Mouse (Mus musculus): ENCODE results near the gene Olfr1094.

Olfr1094 gene

DNA sequence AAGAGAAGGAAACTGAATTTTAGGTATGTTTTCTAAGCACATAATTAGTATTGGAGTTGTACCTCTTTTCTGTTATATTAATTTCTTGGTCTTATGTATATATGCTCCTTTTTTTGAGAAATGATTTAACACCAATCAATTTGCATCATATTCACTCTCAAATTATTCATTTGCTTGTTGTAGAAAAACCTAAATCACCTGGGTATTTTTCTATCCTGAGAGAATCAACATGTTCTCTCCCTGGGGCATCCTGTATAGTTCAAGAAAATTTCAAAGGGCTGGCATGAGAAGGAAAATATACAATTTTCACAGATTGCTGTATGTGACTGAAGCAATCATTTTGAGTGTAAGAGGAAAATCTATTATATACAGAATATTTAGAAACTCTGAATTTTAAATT lies at the start of gene Olfr1094:
Olfr1094 (plus strand) TSS at position 301 of the 400 bp plus-strand sequence.
- no peak for DNase-seq (ENCODE audit: low read depth, low spot score)

DNA sequence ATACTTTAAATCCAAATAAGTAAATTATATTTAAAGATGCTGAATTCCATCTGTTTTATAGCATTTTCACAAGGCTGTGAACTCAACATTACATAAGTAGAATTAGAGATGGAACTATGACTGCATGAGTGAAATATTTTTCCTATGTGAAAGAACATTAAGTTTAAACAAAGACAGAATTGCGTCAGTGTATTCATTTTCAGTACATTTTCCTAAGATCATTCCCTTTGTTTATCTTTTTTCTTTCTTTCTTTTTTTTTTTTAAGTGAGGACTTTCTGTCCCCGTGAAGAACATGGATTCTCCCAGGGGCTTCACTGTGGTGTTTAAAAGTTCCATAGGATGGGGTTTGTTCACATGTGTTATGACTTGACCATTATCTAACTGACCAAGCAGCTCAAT lies 42.3 kb upstream of the Olfr1094 start, which contains the start of gene Olfr1093:
Olfr1093 (plus strand) TSS at position 301 of the 400 bp plus-strand sequence.
- DNase-seq (ENCODE audit: low read depth, low spot score) = no peak

DNA sequence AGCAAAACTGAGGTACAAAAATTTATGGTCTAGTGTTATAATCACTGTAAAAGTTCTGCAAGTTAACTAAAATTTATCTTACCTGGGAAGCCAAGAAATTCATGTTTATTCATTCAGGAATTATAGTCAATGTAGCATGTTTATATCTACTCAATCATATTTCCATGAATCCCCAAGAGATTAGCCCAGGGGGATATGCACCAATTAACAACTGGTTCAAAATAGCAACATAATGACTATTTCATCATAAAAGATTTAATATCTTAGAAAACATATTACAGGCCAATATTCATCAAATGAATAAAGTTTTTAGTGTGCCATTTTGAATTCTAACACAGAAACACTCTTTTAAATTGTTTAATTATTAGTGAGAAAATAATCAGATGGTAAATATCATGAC lies 14.5 kb upstream of the Olfr1094 start, which contains the start of gene Olfr141:
Olfr141 (minus strand) TSS at position 101 of the 400 bp plus-strand sequence.
- DNase-seq (ENCODE audit: low read depth, low spot score) = no peak

DNA sequence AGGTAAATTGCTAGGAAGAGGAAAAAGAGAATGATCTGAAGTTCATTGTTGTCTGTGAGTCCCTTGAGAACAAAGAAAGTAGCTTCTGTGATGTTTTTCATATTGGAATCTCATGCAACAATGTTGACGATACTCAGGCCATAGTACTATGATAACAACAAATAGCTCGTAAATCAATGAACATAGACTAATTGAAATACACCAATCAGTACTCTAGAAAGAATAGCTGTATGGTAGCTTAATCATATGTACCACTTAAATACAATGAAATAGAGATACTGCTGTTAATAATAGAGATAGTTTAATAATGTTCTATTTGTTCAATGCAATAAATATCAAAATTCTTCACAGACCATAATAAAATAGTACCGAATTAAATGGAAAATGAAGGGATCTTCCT lies 27.1 kb downstream of the Olfr1094 start, which contains the start of gene Olfr1095:
Olfr1095 (minus strand) TSS at position 101 of the 400 bp plus-strand sequence.
- DNase-seq (ENCODE audit: low read depth, low spot score) = no peak

DNA sequence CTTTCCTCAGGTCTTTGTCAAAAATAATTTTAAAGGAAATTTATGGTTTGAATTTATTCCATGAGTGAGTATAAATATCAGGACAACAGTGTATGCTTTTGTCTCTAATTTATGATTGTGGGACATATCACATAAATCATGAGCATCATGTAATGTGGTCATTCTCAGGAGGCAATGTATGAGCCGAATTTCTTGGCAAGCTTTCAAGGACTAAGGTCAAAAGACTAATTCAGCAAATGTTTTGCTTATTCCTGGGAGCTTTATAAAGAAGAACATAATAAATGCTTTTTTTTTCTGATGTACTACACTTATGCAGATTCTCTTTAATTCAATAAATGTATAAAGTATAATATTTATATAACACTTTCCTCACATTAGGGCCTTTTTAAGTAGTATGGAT lies 50.2 kb downstream of the Olfr1094 start, which contains the start of gene Gm13723:
Gm13723 (minus strand) TSS at position 101 of the 400 bp plus-strand sequence.
- DNase-seq (ENCODE audit: low read depth, low spot score) = no peak

All from telencephalon, adult 2 months (tissue).